ENCODE assay signal across 13 mouse cellular contexts in the genomic region with DNA sequence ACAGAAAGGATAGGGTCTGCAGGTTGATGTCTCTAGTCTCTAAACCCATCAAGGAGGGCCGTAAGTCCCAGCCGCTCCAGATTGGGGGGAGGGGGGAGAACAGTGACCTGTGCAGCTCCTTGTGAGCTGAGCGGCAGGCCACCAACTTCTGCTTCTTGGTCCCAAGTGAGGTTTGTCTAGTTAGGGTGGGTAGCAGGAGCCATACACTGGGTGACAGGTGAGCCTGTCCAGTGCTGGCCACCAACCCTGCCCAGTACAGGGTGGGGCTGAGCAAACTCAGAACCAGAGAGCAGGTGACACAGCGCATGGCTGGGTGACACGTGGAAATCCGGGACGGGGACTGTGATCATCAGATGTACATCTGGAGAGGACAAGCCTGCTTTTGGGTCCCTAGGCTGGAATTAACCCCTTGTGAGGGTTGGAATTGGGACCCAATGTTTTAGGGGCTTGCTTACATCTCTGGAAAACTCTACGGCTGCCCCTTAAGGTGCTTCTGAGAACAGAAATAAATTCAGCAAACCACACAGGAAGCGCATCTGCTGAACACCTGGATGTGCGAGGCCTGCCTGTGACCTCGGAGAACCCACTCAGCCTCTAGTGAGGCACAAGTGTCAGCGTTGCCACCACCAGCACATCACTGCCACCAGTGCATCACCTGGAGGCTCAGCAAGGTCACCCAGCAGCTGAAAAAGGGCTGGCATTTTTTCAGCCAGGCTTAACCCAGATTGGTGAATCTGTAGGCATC. TPM values are rescaled to one million over a fixed set of nuclear protein-coding genes. Genes with fewer than 3 reads are reported as not detected.
A peak's percentile ranks its signal among the peaks of the same experiment; 100 is the strongest.
DNase-seq lines count a peak whose midpoint lies in the region.
"Had no signal": no experiment of that assay in that cellular context is flagged by ENCODE, and none has a peak within 500 bp of the region (broad histone marks: within the 10 kb centered on the region; RNA-seq: fewer than 3 reads in every experiment).

No protein-coding gene starts in this region.

- DNase-seq in spleen, adult 18-20 months = peak; percentile 50 to 52
- no peak for DNase-seq in spleen, adult 12 weeks (ENCODE audit: low spot score)
- DNase-seq in induced T-regulatory cell, adult 2 months (ENCODE audit: low read depth) = peak; percentile 65
- peak; percentile 83 for DNase-seq in splenic B cell, adult 2 months (ENCODE audit: low read depth, low spot score)
- DNase-seq in thymus, postnatal 4 days = peak; percentile 80
- DNase-seq in kidney, postnatal 4 days = no peak
- no peak for DNase-seq in gastrocnemius, postnatal 14 days
- DNase-seq in right cerebral cortex, adult 2 months (ENCODE audit: low spot score in 2 of 2) = no peak
- DNase-seq: cerebellum, adult 18-20 months; embryo, embryonic 11 days; layer of hippocampus, postnatal 36 days; midbrain, embryonic 14.5 days had no signal

- H3K36me3 ChIP-seq in splenic B cell, adult 2 months (ENCODE audit: control insufficient read depth, insufficient read depth, low read length, poor library complexity, severe bottlenecking) = no peaks in the 10 kb centered on the region
- H3K36me3 ChIP-seq: limb, embryonic 12.5 days had no signal

- intact Hi-C loops in gastrocnemius, postnatal 14 days (cut with DNase I; ENCODE audit: low total_unique reads) = no loop called here

- no peaks in the 10 kb centered on the region for H3K27me3 ChIP-seq in splenic B cell, adult 2 months (ENCODE audit: control insufficient read depth, insufficient read depth, low read length, poor library complexity, severe bottlenecking)

RNA-seq across cellular contexts. Expression of gene Cbfa2t3, which starts 2.7 kb away (rescaled TPM):
- total RNA-seq in gastrocnemius, postnatal 14 days (2021) = 10 to 100 TPM; 19.5 to 23.2 TPM

Comparison
In these comparisons a context has a peak if more than half of its experiments do, and no peak if none do; other contexts are left out.
1. DNase-seq: peak in spleen, adult 18-20 months (2 of 2), induced T-regulatory cell, adult 2 months (single experiment), splenic B cell, adult 2 months (single experiment) and thymus, postnatal 4 days (single experiment); none in spleen, adult 12 weeks (single experiment), kidney, postnatal 4 days (0 of 2), gastrocnemius, postnatal 14 days (single experiment) and right cerebral cortex, adult 2 months (0 of 2).